Mouse (Mus musculus): ENCODE results near the gene Sptbn4.

The Sptbn4 gene

GRCm38 (mm10) chr7:27440014-27440413 is 7.5 kb downstream of the Sptbn4 start:
- no peak for ATAC-seq (ENCODE audit: insufficient number of reproducible peaks, low FRiP score, low TSS enrichment)

DNA sequence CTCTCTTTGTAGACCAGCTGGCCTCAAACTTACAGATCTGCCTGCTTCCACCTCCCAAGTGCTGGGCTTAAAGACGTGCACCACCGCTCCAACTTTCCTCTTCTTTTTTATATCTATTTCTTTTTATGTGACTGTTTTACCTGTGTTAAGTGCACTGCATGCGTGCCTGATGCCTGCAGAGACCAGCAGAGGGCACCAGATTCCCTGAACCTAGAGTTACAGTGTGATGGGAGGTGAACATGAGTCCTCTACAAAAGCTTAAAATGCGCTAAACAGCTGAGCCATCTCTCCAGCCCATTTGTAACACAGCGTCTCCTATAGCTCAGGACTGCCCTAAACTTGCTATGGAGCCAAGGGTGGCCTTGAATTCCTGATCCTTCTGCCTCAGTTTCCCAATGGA is 9.9 kb downstream of the Sptbn4 start:
- ATAC-seq (ENCODE audit: insufficient number of reproducible peaks, low FRiP score, low TSS enrichment), result no peak

GRCm38 (mm10) chr7:27433794-27434193 is 13.7 kb downstream of the Sptbn4 start:
- ATAC-seq (ENCODE audit: insufficient number of reproducible peaks, low FRiP score, low TSS enrichment), result no peak

- ATAC-seq (ENCODE audit: insufficient number of reproducible peaks, low FRiP score, low TSS enrichment), result no peak
Observed at GRCm38 (mm10) chr7:27433349-27433748, 14.1 kb downstream of the Sptbn4 start.

- no peak for ATAC-seq (ENCODE audit: insufficient number of reproducible peaks, low FRiP score, low TSS enrichment)
Observed at GRCm38 (mm10) chr7:27429135-27429534, 18.4 kb downstream of the Sptbn4 start.

- no peak for ATAC-seq (ENCODE audit: insufficient number of reproducible peaks, low FRiP score, low TSS enrichment)
Observed at GRCm38 (mm10) chr7:27428002-27428401, 19.5 kb downstream of the Sptbn4 start.

GRCm38 (mm10) chr7:27427387-27427786 is 20.1 kb downstream of the Sptbn4 start:
- no peak for ATAC-seq (ENCODE audit: insufficient number of reproducible peaks, low FRiP score, low TSS enrichment)

DNA sequence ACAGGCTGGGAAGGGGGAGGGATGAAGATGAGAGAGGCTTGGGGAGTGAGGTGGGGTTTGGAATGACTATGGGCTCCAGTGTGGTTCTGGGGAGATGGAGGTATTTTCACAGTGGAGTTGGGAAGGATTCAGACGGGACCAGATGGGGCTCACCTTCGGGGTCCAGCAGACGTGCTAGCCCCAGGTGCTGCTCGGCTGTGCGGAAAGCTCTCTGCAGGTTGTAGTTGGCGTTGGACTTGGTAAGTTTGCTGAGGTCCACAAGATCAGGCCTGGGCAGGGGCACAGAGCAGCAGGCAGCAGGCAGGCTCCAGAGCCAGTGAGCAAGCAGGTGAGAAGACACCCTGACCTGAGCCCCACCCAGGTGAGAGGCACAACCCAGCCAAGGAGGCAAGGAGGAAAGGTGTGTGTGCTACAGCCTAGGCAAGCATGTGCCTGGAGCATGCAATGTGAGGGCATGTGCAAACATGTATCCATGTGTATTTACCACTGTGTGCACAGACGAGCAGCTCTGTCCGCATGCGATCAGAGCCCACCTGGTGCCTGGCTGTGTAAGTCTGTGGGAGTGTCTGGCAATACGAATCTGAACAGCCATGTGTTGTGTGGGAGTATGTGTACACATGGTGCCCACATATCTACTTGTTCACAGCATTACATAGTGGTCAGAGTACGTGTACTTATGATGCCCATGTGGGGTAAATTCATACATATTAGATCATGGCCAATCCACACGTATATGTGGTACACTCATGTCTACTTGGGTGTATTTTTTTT is 23.7 kb downstream of the Sptbn4 start:
- ATAC-seq (ENCODE audit: insufficient number of reproducible peaks, low FRiP score, low TSS enrichment), result no peak

- ATAC-seq (ENCODE audit: insufficient number of reproducible peaks, low FRiP score, low TSS enrichment), result no peak
Observed at GRCm38 (mm10) chr7:27419101-27419500, 28.4 kb downstream of the Sptbn4 start.

DNA sequence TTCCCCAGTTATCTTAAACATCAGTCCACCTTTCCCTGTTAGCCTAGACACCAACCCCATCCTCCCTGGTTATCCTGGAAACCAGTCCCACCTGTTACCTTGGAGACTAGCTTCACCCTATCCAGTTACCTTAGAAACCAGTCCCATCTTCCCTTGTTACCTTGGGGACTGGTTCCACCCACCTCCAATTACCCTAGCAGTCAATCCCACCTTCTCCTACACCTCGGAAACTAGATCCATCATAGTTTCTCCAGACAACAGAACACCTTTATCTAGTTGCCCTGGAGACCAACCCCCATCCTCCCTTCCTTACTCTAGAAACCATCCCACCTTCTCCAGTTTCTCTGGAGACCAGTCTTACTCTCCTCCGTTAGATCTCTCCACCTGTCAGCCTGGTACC is 30.3 kb downstream of the Sptbn4 start:
- no peak for ATAC-seq (ENCODE audit: insufficient number of reproducible peaks, low FRiP score, low TSS enrichment)

DNA sequence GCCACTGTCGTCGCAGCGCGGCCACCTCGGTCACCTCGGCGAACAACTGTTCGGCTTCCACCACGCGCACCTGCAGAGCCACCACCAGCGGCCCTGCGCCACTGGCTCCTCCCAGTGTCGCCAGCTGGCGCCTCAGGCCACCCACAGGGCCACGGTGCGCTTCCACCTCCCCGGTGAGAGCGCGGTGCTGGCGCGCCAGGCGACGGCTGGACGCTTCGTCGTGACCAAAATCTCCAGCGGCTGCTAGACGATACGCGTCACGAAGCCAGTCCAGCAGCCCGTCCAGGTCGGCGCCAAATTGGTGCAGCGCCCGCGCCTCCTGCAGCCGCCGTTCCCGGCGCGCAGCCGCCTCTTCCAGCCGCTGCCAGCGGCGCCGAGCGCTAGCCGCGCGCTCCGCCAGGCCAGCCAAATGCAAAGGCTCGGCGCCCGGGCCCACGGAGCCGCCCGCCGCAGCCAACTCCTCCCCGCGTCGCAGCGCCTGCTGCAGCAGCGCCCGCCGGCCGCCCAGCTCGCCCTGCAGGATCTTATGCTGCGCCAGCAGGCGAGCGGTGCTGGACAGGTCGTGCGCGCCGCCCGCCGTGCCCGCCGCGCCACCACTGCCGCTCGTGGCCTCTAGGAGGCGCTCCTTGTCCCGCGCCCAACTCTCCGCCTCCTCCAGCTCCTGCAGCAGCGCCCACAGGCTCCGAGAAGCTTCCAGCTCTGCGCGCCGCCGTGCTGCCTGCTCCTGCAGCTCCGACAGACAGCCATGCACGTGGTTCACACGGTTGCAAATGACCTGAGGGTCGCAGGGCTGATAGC is 38.9 kb downstream of the Sptbn4 start:
- peak; percentile 67; the same call in 1 of the 2 replicates for ATAC-seq (ENCODE audit: insufficient number of reproducible peaks, low FRiP score, low TSS enrichment)

DNA sequence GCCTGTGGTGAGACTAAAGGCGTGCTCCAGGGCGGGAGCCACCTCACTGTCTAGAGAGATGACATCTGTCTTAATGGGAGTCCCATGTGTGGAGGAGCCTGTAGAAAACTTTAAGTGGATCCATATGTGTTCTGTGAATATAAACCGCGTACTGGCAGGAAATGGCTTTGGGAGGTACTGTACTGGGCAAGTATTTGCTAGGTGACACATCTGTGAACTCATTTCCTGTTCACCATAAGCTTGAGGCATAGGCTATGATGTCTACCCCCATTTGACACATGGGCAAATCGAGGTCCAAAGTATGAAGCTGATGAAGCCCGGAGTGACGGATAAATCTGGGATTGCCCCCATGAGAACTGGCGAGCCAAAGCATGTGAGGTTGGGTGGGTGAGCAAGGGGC is 39.7 kb downstream of the Sptbn4 start:
- ATAC-seq (ENCODE audit: insufficient number of reproducible peaks, low FRiP score, low TSS enrichment), result no peak

DNA sequence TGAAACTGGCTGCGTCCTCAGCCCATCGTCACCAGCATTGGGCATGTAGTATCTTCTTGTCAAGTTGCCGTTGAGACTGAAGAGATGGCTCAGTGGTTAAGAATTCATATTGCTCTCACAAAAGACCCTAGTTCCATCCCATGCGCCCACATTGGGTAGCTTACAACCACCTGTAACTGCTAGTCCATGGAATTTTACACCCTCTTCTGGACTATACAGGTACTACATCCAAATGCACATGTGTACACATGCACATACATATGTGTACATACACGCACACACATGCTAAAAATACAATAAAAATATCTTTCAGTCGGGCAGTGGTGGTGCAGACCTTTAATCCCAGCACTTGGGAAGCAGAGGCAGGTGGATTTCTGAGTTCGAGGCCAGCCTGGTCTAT is 41.0 kb downstream of the Sptbn4 start:
- ATAC-seq (ENCODE audit: insufficient number of reproducible peaks, low FRiP score, low TSS enrichment), result no peak

- no peak for ATAC-seq (ENCODE audit: insufficient number of reproducible peaks, low FRiP score, low TSS enrichment)
Observed at GRCm38 (mm10) chr7:27404203-27404942, 43.1 kb downstream of the Sptbn4 start.

- peak; percentile 49; the same call in 1 of the 2 replicates for ATAC-seq (ENCODE audit: insufficient number of reproducible peaks, low FRiP score, low TSS enrichment)
Observed at GRCm38 (mm10) chr7:27402675-27403074, 44.8 kb downstream of the Sptbn4 start.

DNA sequence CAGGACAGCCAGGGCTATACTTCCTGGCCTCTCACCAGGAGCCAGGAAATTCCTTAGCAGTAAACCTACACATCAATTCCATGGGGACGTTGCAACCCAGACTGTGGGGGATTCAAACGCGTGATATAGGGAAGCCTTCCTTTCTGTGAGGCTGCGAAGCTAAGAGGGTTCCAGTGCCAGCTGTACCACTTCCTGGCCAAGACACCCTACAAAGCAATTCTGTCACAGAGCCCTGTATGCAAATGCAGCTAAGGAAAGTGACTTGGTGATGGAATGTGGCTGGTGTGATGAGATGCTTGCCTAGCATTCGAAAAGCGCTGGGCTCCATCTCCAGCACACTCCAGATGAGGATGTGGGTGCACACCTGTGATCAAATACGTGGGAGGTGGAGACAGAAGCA is 46.9 kb downstream of the Sptbn4 start:
- no peak for ATAC-seq (ENCODE audit: insufficient number of reproducible peaks, low FRiP score, low TSS enrichment)

- peak; percentile 56; the same call in 1 of the 2 replicates for ATAC-seq (ENCODE audit: insufficient number of reproducible peaks, low FRiP score, low TSS enrichment)
Observed at GRCm38 (mm10) chr7:27397048-27397949, 50.2 kb downstream of the Sptbn4 start.

DNA sequence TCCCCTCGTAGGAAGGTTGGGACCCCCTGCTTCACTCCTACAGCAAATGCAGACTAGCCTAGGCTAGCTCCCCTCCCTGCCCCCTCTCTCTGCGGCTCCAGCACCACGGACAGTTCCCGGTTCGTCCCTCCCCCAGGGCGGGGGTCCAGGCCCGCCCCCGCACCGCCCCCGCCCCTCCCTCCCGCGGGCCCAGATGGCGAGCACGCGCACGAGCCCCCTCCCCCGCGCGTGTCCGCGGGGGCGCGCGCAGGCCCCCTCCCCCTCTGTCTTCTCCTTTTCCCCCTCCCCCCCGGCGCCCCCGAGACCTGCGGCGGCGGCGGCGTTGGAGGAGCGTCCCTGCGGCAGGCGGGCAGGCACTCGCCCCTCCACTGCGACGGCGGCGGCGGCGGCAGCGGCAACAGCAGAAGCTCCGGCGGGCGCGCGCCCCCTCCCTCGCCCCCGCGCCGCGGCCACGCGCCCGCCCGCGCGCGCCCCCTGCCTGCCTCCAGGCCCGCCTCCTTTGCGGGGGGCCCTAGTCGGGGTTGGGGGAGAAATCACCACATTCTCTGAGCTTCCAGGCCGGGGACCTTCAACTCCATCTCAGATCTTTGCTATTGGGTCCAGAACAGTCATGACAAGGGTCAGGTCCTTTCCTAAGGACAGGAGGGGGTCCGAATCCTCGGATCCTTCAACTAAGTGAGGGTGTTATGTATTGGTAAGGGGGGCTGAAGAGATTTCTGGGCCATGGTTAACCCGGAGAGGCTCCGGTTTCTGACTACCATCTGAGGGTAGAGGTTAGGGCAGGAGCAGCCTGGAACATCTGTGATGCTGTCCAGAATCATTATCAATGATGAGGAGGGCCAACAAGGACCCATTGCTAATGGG is 51.1 kb downstream of the Sptbn4 start:
- ATAC-seq (ENCODE audit: insufficient number of reproducible peaks, low FRiP score, low TSS enrichment), result 0 out of 2 replicates have a peak, but pooled peaks have one; percentile 28

Measured in cerebellum, adult (tissue).